Mouse (Mus musculus) kidney, postnatal 25 days (tissue): ENCODE measurements around the gene Lpar2.

Source experiments
- DNase-seq, 2 experiments: peaks; one replicate each; pipeline ENCODE4 v3.0.0; 2021; ENCODE audit warnings: mixed read lengths in 2 of 2

Lpar2 gene

DNA sequence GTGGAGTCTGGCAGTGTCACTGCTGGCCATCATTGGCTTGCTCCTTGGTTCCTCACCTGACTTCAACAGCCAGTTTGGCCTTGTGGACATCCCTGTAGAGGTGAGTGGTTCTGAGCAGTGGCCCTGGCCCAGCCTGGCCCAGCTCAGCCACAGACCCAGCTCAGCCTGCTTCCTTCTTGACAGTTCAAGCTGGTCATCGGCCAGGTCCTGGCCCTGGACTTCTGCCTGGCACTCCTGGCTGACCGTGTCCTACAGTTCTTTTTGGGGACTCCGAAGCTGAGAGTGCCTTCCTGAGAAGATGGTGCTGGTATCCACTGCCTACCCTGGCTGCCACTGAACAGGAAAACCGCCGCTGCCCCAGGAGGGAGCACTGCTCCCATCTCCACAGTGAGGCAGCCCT lies 15.0 kb upstream of the Lpar2 start:
- DNase-seq, result peak in 1 of 2 experiments; percentile 34

DNA sequence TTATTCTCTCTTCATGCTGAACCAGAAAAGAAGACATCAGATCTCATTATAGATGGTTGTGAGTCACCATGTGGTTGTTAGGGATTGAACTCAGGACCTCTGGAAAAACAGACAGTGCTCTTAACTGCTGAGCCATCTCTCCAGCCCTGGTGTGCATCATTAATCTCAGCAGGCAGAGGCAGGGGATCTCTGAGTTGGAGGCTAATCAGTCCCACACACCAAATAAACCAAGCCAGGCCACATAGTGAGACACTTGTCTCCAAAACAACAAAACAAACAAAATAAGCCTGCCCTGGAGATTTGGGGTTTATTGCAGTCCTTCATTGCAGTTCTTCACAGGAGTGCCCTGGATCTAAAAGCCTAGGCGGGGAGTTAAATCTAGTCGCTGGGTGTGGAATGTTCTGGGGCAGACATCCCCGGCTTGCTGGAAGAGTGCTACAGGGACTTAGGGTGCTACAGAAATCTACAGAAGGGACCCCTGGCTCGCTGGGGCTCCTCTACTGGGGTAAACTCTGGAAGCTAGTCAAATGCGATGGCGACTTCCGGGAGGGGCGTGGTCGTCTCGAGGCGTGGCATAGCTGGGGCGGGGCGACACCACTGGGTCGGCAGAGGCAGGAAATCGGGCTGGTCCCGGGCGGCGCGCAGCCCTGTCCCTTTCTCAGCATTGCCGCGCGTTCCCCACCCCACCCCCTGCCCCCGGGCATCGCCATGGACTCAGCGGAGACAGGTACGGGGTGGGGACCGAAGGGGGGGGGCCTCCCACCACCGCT lies 13.9 kb upstream of the Lpar2 start, which contains the start of gene Gmip:
Gene Gmip, plus strand, starts transcription at position 586 of the 770 bp plus-strand sequence.
- peak; percentile 89 for DNase-seq

DNA sequence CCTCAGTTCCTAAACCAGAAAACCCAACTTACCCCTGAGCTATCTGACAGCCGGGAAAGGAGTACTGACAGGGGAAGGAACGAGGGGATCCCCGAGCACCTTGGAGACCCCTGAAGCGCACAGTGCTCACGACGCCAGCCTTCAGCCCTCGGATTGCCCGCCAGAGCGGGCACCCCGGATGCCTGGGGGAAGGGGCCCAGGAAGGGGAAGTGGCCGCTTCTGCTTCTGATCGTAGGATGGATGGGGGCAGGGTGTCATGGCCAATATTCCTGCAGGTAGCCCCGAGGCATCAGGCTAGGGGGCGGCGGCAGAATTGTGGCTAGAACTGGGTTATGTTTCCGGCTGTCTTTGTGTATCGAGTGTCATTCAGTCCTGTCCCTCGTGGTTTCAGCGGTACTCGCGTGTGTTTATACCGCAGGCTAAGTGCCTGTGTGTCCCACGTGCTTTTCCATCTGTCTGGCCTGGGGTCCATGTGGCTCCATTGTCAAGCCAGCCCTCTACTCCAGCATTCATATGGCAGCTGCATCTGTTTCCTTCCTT lies 13.3 kb upstream of the Lpar2 start:
- DNase-seq, result peak in 1 of 2 experiments; percentile 51

DNA sequence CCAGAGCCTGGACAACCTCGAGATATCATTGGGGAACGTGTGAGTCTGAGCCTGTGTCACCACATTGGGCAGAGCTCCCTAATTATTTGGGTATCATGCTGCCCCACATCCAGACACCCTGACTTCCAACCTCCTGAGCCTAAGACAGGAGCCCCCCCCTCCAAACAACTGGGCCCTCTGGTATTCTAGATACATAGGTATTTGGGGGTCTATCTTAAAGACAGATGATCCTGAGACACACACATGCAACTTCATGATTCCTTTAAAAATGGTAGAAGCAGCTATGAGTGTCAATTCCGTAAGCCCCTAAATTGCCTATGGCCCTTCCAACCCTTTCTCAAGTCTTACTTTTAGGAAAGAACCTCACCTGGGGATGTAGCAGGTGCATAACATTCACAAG lies 12.4 kb upstream of the Lpar2 start:
- DNase-seq, result no peak

DNA sequence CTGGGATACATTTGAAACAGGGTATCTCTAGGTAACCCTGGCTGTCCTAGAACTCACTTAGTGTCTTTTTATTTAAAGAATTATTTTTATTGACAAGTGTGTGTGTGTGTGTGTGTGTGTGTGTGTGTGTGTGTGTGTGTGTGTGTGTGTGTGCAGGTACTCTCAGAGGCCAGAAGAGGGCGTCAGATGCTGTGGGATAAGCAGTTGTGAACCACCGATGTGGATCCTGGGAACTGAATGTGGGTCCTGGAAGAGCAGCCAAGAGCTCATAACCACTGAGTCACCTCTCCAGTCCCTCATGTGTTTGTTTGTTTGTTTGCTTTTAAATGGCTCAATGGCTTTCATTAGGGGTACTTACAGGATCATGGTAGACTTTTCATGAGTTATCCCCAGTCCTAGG lies 7.3 kb upstream of the Lpar2 start:
- no peak for DNase-seq

DNA sequence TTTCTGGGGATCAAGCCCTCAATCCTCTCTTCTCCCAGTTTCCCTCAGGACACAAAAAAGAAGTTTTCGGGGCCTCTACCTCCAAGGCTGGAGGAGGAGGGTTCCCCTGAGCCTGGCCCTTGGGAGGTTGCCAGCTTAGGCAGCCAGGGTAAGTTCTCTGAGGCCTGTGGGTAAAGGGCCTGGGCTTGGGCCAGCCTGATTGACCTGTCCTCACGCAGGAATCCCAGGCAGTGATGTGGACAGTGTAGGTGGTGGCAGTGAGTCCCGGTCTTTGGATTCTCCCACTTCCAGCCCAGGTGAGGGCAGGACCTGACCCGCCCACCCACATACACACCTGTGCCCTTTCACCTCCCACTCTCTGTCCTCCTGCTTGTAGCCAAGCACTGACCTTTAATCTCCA lies 6.8 kb upstream of the Lpar2 start:
- peak; percentile 58 to 71 for DNase-seq

DNA sequence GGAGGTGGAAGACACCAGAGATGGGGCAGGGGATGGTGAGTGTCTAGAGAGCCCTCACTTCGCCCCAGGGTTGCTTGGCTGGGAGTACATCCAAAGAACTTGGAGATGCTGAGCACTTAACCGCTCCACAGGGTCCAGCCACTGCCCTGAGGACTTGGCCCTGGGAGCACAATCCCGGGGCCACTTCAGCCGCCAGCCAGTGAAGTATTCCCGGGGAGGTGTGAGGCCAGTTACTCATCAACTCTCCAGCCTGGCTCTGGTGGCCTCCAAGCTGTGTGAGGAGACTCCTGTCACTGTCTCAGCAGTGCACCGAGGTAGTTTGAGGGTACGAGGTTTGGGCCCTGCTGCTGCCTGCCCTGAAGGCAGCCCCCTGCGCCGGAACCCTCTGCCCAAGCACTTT lies 1.8 kb upstream of the Lpar2 start:
- DNase-seq, result peak; percentile 73 to 91

DNA sequence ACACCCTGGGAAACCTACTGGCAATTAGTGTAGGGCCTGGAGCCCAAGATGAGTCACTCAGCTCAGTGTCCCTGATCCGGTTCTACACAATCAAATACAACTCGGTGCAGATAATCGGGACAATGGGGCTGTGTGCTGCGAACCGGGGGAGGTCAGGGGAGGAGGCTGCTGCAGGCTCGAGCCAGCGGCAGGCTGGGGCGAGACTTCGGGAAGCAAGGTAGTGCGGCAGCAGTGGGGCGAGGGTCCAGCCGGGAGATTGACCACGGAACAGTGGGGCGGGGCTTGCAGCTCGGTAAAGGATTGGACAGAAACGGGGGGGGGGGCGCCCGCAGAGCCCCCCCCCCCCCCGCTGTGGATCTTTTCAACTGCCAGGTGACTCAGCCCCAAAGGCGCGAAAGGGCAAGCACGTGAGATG lies 251 bp upstream of the Lpar2 start:
- DNase-seq, result peak; percentile 66 to 87

DNA sequence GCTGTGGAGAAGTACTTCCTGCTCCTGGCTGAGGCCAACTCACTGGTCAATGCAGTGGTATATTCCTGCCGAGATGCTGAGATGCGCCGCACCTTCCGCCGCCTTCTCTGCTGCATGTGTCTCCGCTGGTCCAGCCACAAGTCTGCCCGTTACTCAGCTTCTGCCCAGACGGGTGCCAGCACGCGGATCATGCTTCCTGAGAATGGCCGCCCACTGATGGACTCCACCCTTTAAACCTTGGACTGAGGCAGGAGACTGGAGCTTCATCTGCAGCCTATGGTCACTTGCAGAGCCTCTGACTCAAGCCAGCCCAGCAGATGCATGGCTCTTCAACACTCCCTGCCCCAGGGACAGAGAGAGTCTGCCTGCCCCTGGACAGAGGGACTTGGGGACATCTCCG lies 4.1 kb downstream of the Lpar2 start:
- peak; percentile 45 to 75 for DNase-seq

DNA sequence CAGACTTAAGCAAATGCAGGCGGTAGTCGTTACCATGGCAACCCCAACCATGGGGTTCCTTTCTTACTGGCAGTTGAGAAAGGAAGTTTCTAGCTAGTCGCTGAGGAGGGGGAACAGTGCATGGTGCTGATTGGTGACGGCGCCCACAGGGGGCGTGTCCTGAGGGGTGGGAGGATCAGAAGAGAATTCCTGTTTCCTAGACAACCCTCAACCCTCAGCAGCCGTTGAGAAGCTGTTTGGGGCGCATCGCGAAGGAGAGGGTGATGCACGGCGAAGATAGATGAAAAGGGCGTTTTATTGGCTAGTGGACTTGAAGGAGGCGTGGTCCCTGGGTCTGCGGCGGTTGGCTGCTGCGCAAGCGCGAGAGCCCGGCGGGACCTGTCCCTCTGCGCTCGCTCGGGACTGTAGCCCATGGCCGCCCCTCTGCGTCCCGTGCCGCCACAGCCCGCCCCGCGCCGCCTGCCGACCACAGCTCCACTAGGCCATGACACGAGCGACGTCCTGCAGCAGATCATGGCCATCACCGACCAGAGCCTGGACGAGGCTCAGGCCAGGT lies 10.1 kb downstream of the Lpar2 start, which contains the start of gene Pbx4:
Gene Pbx4, plus strand, starts transcription at position 194 of the 556 bp plus-strand sequence.
- DNase-seq, result peak; percentile 78 to 89

DNA sequence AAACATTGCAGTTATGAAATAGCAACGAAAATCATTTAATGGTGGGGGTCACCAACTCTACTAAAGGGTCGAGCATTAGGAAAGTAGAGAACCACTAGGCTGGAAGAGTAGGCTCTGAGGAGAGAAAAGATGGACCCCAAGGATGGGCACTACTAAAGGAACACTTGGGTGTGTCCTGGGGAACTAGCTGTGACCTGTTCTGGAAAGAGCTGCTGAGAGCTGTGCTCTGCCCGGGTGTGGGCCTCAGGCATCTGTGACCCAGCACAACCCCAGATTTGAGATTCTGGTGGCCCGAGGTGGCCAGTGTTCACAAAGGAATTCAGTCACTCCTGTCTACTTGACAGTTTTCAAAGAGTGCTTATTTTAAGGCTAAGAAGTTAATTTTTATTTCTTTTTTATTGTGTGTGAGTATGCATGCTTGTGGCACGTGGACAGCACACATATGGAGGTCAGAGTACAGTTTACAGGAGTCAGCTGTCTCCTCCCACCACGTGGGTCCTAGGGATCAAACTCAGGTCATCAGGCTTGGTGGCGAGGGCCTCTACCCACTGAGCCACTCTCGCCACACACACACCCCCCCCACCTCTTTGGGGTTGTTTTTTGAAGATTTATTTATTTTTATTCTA lies 14.9 kb downstream of the Lpar2 start:
- peak; percentile 67 to 84 for DNase-seq

DNA sequence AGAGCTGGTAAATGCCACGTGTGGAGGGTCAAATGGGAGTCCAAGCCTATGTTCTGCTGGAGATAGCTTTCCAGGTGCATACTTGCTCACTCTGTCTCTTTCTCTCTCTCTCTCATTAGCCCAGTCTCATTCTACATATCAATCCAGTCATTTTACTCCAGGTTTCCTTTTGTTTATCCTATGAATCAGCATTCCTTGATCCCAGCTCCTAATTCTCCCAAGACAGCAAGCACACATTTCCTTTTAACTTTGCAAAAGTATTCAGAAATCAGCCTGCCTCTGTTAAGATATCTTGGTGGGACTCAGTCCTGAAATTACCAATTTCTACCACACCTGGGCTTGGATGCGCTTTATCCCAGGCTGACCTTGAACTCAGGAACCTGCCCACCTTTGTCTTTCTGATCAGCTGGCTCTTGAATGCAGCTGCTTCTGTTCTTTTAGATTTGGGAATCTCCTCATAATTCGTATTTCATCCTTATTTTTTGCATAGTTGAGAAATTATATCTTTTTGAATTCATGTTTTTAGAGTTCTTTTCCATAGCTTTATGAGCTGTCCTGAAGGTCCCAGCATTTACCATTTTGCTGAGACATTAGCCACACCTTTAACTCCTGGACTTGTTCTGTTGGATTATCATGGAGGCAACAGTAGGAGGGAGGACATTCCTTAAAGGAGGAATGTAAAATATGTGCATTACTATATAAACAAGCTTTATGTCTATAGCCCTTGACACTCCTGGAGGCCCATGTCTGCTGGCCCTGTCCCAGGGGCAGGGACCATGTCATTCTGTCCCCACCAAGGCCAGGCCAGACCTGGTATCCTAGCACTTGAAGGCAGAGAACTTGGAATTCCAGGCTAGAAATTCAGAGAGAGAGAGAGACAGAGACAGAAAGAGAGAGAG lies 25.2 kb downstream of the Lpar2 start:
- DNase-seq, result no peak

DNA sequence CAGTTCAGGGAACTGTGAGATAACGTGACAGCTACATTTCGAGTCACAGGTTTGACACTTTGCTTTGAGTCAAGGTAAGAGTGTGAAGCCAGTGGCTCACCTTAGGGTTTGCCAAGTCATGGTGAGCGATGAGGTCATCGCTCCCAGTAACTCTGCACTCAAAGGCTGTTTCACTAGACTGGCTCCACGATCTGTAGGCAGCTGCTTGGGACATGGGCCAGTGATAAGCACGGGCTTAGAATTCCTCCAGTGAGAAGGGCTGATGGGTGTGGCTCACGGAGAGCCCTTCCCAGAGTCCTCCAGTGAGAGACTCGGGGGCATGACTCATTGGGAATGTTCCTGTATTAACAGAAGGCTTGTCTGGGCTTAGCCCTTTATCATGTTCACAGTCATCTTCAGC lies 26.7 kb downstream of the Lpar2 start:
- DNase-seq, result no peak

DNA sequence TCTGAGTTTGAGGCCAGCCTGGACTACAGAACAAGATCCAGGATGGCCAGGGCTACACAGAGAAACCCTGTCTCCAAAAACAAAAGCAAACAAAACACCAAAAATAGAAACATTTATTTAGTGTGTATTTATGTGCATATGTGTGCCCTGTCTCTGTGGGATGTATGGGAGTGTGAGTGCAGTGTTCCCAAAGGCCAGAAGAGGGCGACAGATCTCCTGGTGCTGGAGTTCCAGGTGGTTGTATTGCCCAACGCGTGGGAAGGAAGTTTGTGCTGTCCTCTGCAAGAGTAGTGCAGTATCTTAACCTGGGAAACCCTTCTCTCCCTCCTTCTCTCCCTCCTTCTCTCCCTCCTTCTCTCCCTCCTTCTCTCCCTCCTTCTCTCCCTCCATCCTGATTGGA lies 27.7 kb downstream of the Lpar2 start:
- peak in 1 of 2 experiments; percentile 7 for DNase-seq

DNA sequence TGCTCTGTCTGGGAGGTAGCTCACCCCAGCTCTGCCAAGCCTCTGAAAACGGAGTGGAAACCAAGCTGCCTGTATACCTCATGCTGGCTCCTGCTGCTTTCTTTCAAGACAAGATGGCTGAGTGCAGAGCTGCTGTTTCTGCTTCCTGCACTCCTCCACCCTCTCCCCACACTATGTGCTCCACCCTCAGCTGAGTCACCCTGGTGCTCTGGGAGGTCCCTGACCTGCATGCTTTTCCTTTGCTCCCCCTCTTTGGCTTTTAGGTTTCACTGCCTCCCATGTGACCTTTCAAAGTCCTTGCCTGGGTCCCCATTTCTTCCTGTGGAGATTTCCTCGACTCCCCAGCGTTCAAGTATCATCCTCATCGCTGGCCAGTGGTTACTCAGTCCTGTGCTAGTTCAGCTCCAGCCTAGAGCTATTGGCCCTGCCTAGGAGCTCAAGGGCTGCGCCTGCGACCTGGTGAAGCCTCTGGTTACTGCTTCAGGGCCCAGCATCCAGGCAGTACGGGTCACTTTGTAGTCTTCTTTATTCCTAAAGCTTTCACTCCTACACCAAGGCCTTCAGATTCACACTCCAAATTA lies 28.8 kb downstream of the Lpar2 start:
- DNase-seq, result no peak

DNA sequence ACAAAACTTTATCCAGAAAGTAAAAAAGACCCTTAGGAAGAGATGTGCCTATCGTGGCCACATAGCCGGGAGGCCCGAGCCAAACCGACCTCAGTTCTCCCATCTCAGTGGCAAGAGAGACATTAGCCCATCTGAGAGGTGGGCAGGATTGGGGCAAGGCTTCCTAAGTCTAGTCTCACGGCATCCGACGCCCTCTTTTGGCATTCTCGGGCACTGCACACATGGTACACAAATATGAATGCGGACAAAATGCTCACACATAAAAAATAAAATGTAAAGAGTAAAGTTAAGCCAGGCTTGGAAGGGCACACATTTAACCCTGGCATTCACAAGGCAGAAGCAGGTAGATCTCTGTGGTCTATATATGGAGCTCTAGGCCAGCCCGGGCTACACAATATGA lies 31.6 kb downstream of the Lpar2 start:
- peak in 1 of 2 experiments; percentile 8 for DNase-seq

DNA sequence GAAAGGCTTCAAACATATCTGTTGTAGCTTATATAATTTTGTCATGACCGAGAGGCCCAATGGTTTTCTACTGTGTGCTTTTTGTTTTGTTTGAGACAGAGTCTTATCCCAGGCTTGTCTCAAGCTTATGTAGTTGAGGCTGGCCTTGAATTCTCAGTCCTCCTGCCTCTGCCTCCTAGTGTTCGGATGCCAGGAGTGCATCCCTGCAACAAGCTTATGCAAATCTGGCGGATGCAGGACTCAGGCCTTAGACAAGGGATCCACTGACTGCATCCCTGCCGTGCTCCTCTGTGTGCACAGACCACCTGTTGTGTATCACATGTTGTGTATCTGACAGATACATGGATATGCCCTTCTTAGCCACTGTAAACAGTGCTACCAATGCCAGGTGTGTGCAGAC lies 38.6 kb downstream of the Lpar2 start:
- DNase-seq, result no peak

DNA sequence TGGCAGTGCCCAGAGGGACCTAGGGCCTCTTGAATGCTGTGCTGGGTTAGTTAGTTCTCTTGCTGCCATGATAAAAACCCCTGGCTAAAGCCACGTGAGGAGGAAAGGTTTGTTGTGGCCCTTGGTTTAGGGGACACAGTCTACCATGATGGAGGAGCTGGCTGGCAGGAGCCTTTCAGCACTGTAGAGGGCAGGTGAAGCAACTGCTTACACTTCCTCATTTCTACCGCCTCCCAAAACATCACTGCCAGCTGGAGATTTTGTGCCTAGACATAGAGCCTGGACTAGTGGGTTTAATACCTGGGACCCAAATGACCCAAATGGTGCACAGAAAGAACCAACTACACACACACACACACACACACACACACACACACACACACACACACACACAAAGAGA lies 39.0 kb downstream of the Lpar2 start:
- DNase-seq, result no peak

DNA sequence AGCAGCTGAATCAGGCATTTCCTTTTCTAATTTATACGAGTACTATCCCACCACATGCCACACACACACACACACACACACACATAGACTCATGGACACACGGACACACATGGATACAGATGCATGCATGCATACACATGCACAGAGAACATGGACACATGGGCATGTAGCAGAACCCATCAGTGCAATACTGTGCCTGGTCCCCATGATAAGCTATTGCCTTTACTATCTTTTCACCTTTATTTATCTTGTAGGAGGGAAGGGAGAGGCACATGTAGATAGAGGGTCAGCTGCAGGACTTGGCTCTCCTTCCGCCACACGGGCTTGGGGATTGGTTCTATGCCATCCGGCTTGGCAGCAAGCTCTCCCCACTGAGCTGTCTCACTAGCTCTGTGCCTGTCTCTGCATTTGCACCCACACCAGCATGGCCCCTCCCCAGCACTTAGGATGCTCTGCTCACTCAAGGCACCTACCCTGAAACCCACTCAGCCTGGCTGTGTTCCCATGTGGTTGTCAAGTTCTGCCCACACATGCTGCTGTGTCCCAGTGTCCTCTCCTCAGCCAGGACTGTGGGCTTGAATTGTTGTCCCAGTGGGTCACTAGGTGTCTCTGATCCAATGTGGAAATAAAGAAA lies 41.3 kb downstream of the Lpar2 start:
- DNase-seq, result no peak

DNA sequence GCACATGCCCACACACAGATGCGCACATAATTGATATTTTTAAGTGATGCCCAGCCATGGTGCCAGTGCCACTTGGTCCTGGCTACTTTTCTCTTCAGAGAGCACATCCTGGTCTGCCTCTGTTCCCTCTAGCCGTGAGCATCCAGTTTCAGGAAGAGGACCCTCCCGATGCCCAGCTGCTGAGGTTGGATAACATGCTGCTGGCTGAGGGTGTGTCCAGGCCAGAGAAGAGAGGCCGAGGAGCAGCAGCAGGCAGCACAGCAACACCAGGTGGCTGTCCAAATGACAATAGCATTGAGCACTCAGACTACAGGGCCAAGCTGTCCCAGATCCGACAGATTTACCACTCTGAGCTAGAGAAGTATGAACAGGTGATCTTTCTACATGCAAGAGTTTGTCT lies 42.0 kb downstream of the Lpar2 start:
- no peak for DNase-seq

DNA sequence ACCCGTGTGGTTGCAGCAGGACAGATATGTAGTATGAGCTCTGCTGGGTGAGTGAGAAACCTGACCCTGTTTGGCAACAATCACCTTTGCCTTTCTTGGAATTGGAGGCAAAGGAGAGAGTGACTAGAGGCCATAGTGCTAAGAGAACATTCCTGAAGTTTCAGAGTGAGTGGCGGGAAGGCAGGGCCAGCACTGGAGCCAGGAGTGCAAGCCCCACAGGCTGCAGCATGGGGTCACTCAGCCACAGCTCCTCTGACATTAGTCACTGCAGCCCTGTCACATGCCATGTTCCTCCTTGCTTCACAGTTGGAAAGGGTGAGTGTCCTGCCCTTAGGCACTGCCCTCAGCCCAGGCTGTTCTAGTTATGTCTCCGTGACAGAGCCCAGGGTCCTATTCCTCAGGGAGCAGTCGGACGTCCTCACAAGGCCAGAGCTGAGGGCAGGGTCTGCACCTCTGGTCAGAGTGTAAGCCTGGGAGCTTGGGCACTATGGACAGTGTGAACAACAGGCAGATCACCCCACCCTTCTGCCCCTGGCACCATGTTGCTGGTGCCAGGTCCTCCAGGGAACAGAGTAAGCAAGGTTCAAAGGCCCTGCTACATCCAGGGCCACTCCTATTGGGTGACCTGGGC lies 45.6 kb downstream of the Lpar2 start:
- DNase-seq, result peak in 1 of 2 experiments; percentile 55
